In the genomic region with DNA sequence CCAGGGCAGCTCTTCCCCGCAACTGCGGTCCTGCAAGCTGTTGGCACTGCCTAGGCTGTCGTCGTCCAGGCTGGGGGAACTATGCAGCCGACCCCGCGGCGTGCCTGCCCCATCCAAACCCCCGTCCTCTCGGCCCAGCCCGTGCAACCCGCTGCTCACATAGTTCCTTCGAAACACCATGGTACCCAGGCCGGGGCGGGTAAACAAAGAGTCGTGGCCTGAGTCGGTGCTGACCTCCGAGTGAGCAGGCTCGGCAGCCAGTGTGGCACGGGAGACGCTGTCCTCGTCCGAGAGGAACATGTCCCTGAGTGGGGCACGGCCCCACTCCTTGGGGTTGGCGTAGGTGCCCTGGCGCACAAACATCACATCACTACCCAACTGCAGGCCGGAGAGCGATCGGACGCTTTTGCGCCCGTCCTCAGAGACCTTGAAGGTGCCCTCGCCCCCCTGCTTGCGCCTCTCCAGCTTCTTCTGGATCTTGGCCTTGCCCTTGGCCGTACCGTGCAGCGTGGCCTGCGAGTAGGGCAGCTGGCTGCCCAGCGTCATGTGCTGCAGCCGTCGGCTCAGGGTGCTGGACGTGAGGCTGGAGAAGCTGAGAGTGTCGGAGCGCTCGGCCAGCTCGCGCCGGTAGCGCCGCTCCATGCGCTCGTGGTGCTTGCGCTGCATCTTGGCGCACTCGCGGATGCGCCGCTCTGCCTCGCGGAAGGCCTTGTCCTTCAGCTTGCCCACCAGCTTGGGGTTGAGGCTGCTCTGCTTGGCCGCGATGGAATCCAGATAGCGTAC, we compare ENCODE assay signal across 12 mouse cellular contexts. TPM values are rescaled to one million over a fixed set of nuclear protein-coding genes. Genes with fewer than 3 reads are reported as not detected.
DNase-seq lines count a peak whose midpoint lies in the region; ATAC-seq and TF ChIP-seq lines count a peak whose summit lies in the region.
"Had no signal": no experiment of that assay in that cellular context is flagged by ENCODE, and none has a peak within 500 bp of the region (broad histone marks: within the 10 kb centered on the region; RNA-seq: fewer than 3 reads in every experiment).

No protein-coding gene starts in this region.

- peak; percentile 35 for DNase-seq in gastrocnemius, adult 2 months
- no peak for DNase-seq in gastrocnemius, postnatal 10 days
- no peak for DNase-seq in left cerebral cortex, adult 2 months (ENCODE audit: extremely low spot score in 1 of 2, low spot score in 2 of 2)
- DNase-seq in thymus, postnatal 10 days (ENCODE audit: low spot score in 2 of 2) = no peak
- no peak for DNase-seq in lung, adult 18-20 months
- DNase-seq: cerebellum, adult 18-20 months; lung, postnatal 36 days had no signal

- intact Hi-C loops in gastrocnemius, adult 2 months (cut with DNase I) = no loop called here
- intact Hi-C loops in left cerebral cortex, adult 2 months (cut with DNase I) = no loop called here

- no peak for TF ChIP-seq CTCF in gastrocnemius, adult 2 months (IDR thresholded peaks at IDR 0.05)
- TF ChIP-seq CTCF in E14TG2a.4 (conservative IDR thresholded peaks at IDR 0.05; ENCODE audit: low read length) = no peak
- TF ChIP-seq CTCF in left cerebral cortex, adult 2 months (IDR thresholded peaks at IDR 0.05) = no peak

- no peak for ATAC-seq in forebrain, embryonic 12.5 days (ENCODE audit: low FRiP score)
- ATAC-seq in limb, embryonic 13.5 days (ENCODE audit: low FRiP score, low read depth) = no peak

- no peak overlapping the region for H3K4me2 ChIP-seq in forebrain, embryonic 12.5 days
- no peak overlapping the region for H3K4me2 ChIP-seq in limb, embryonic 13.5 days (replicated peaks)

- H3K36me3 ChIP-seq in E14TG2a.4 (ENCODE audit: insufficient read depth, low read length) = no peaks in the 10 kb centered on the region
- no peaks in the 10 kb centered on the region for H3K36me3 ChIP-seq in forebrain, embryonic 12.5 days (replicated peaks)
- H3K36me3 ChIP-seq in limb, embryonic 13.5 days = no peaks in the 10 kb centered on the region

- H3K4me1 ChIP-seq in E14TG2a.4 (replicated peaks; ENCODE audit: low read depth, low read length) = peaks cover 52% of the 10 kb centered on the region
- peaks cover 32% of the 10 kb centered on the region for H3K4me1 ChIP-seq in forebrain, embryonic 12.5 days
- H3K4me1 ChIP-seq in limb, embryonic 13.5 days = 0 out of 2 replicates have a peak, but pooled peaks cover 9% of the 10 kb centered on the region

- 3% methylated on average over 63 of the region's 63 CpGs for WGBS in forebrain, embryonic 12.5 days
- 4% methylated on average over 63 of the region's 63 CpGs for WGBS in limb, embryonic 13.5 days

- no peaks in the 10 kb centered on the region; the same call in 1 of the 2 replicates for H3K9me3 ChIP-seq in E14TG2a.4 (ENCODE audit: low read length)
- no peaks in the 10 kb centered on the region for H3K9me3 ChIP-seq in forebrain, embryonic 12.5 days
- H3K9me3 ChIP-seq in limb, embryonic 13.5 days = no peaks in the 10 kb centered on the region

- no peak overlapping the region for H3K4me3 ChIP-seq in gastrocnemius, adult 2 months
- peak overlapping the region; percentile 67 for H3K4me3 ChIP-seq in E14TG2a.4 (replicated peaks; ENCODE audit: low read length)
- peak overlapping the region; percentile 6; the same call in 1 of the 2 replicates for H3K4me3 ChIP-seq in forebrain, embryonic 12.5 days (replicated peaks)
- peak overlapping the region; percentile 5; the same call in 1 of the 2 replicates for H3K4me3 ChIP-seq in limb, embryonic 13.5 days
- no peak overlapping the region for H3K4me3 ChIP-seq in left cerebral cortex, adult 2 months

- H3K9ac ChIP-seq in forebrain, embryonic 12.5 days = no peak overlapping the region
- no peak overlapping the region for H3K9ac ChIP-seq in limb, embryonic 13.5 days

- peaks cover 97% of the 10 kb centered on the region for H3K27me3 ChIP-seq in E14TG2a.4 (ENCODE audit: insufficient read depth, low read length)
- peaks cover 100% of the 10 kb centered on the region for H3K27me3 ChIP-seq in forebrain, embryonic 12.5 days
- H3K27me3 ChIP-seq in limb, embryonic 13.5 days = peaks cover 99% of the 10 kb centered on the region

- H3K27ac ChIP-seq in gastrocnemius, adult 2 months = no peak overlapping the region
- no peak overlapping the region for H3K27ac ChIP-seq in forebrain, embryonic 12.5 days
- no peak overlapping the region for H3K27ac ChIP-seq in limb, embryonic 13.5 days
- H3K27ac ChIP-seq in left cerebral cortex, adult 2 months = no peak overlapping the region
- H3K27ac ChIP-seq: kidney, postnatal 0 days had no signal

RNA-seq across cellular contexts. Expression of gene Ush1g, which starts 3.4 kb away (rescaled TPM):
- total RNA-seq in gastrocnemius, adult 2 months (2021) = under 1 TPM; 0.61 to 0.81 TPM
- under 1 TPM; 0.09 to 0.16 TPM for total RNA-seq in gastrocnemius, postnatal 10 days (2021)
- polyA plus RNA-seq in forebrain, embryonic 12.5 days (2016; fragmentation: Nextera tagmentation; extraction: Ambion mirVana) = not detected in 2 replicates
- polyA plus RNA-seq in limb, embryonic 13.5 days (2015; fragmentation: Nextera tagmentation; extraction: Ambion mirVana) = not detected in 2 replicates
- total RNA-seq in left cerebral cortex, adult 2 months (2021) = under 1 TPM; 0.36 to 0.44 TPM
- polyA plus RNA-seq: kidney, postnatal 0 days had no signal

RNA-seq across cellular contexts. Expression of gene Otop2, which starts 11.5 kb away (rescaled TPM):
- total RNA-seq in gastrocnemius, adult 2 months (2021) = not detected
- total RNA-seq in gastrocnemius, postnatal 10 days (2021) = not detected
- polyA plus RNA-seq in forebrain, embryonic 12.5 days (2016; fragmentation: Nextera tagmentation; extraction: Ambion mirVana) = not detected in 2 replicates
- 0.11 TPM in 1 of 2 replicates, not detected in the other for polyA plus RNA-seq in limb, embryonic 13.5 days (2015; fragmentation: Nextera tagmentation; extraction: Ambion mirVana)
- total RNA-seq in left cerebral cortex, adult 2 months (2021) = 1 to 10 TPM; 1.4 to 2.7 TPM
- polyA plus RNA-seq: kidney, postnatal 0 days had no signal

RNA-seq across cellular contexts. Expression of gene Otop3, which starts 16.1 kb away (rescaled TPM):
- total RNA-seq in gastrocnemius, adult 2 months (2021) = not detected
- not detected for total RNA-seq in gastrocnemius, postnatal 10 days (2021)
- polyA plus RNA-seq in forebrain, embryonic 12.5 days (2016; fragmentation: Nextera tagmentation; extraction: Ambion mirVana) = not detected in 2 replicates
- not detected in 2 replicates for polyA plus RNA-seq in limb, embryonic 13.5 days (2015; fragmentation: Nextera tagmentation; extraction: Ambion mirVana)
- total RNA-seq in left cerebral cortex, adult 2 months (2021) = not detected
- total RNA-seq: left cerebral cortex, postnatal 14 days had no signal
- polyA plus RNA-seq: kidney, postnatal 0 days had no signal

RNA-seq across cellular contexts. Expression of gene Fads6, which starts 21.0 kb away (rescaled TPM):
- total RNA-seq in gastrocnemius, adult 2 months (2021) = 1 to 10 TPM; 2.4 to 5.4 TPM
- 1 to 10 TPM in 1 of 2 experiments, under 1 TPM in 1; 0.86 to 1.1 TPM for total RNA-seq in gastrocnemius, postnatal 10 days (2021)
- polyA plus RNA-seq in forebrain, embryonic 12.5 days (2016; fragmentation: Nextera tagmentation; extraction: Ambion mirVana) = 0.26 and 0.37 TPM in 2 replicates
- 0.09 and 0.15 TPM in 2 replicates for polyA plus RNA-seq in limb, embryonic 13.5 days (2015; fragmentation: Nextera tagmentation; extraction: Ambion mirVana)
- 10 to 100 TPM; 11.4 to 13.5 TPM for total RNA-seq in left cerebral cortex, adult 2 months (2021)

RNA-seq across cellular contexts. Expression of gene Fdxr, which starts 41.6 kb away (rescaled TPM):
- total RNA-seq in gastrocnemius, adult 2 months (2021) = 1 to 10 TPM; 2.9 to 4.4 TPM
- total RNA-seq in gastrocnemius, postnatal 10 days (2021) = 1 to 10 TPM; 5.0 to 5.7 TPM
- polyA plus RNA-seq in forebrain, embryonic 12.5 days (2016; fragmentation: Nextera tagmentation; extraction: Ambion mirVana) = 16.9 and 17.4 TPM in 2 replicates
- 15.3 and 16.0 TPM in 2 replicates for polyA plus RNA-seq in limb, embryonic 13.5 days (2015; fragmentation: Nextera tagmentation; extraction: Ambion mirVana)
- total RNA-seq in left cerebral cortex, adult 2 months (2021) = 10 to 100 TPM; 15.9 to 17.9 TPM

Comparison
In these comparisons a context has a peak if more than half of its experiments do, and no peak if none do; other contexts are left out.
1. H3K4me3 ChIP-seq: peak in E14TG2a.4 (single experiment), forebrain, embryonic 12.5 days (single experiment) and limb, embryonic 13.5 days (single experiment); none in gastrocnemius, adult 2 months (single experiment) and left cerebral cortex, adult 2 months (single experiment).